Mouse (Mus musculus) bone marrow macrophage, adult 2 months (primary cell): ENCODE data around the gene Tead1.

ENCODE experiments used
- CTCF ChIP-seq: IDR thresholded peaks from 2 replicates; pipeline ENCODE4 v1.5.1; 2012; ENCODE audit warnings: low read depth, mild to moderate bottlenecking, low read length, moderate library complexity
- POLR2A ChIP-seq: IDR thresholded peaks from 2 replicates; pipeline ENCODE4 v1.6.1; 2012; ENCODE audit warnings: mild to moderate bottlenecking, low read depth, low read length, borderline replicate concordance

DNA sequence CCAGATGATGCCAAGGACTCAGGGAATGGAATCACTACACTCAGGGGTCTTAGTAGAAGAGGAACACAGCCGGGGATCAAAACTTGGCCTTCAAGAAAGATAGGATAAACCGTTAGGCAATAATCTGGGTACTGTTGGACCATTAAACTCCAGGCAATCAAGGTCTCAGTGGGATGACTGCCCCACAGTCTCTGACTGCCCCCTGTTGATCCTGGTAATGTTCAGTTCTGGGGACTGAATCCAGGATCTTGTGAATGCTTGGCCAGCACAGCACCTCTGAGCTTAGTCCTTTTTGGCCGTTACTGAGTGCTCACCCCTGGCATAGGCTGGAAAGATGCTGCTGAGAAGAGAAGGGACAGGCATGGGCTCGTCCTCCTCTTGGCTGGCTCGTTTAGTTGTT is 34.4 kb downstream of the Tead1 start:
- TF ChIP-seq POLR2A: no peak
- TF ChIP-seq CTCF: no peak
